8 mouse cellular contexts compared by ENCODE assay signal in genomic region chr2:155073978-155074765, GRCm38 (mm10). TPM values are rescaled to one million over a fixed set of nuclear protein-coding genes. Genes with fewer than 3 reads are reported as not detected.
A peak's percentile ranks its signal among the peaks of the same experiment; 100 is the strongest.
DNase-seq lines count a peak whose midpoint lies in the region; ATAC-seq and TF ChIP-seq lines count a peak whose summit lies in the region.

TSS of gene Ahcy (minus strand) at chr2:155074497.

- peak within 1 kb of the TSS; percentile 45 for H3K4me3 ChIP-seq in C2C12 (ENCODE audit: insufficient read depth, poor library complexity, severe bottlenecking)
- H3K4me3 ChIP-seq in erythroblast, embryonic 14.5 days (replicated peaks), result peak within 1 kb of the TSS; percentile 86
- H3K4me3 ChIP-seq in heart, embryonic 12.5 days, result peak within 1 kb of the TSS; percentile 74
- peak within 1 kb of the TSS; percentile 67 for H3K4me3 ChIP-seq in kidney, postnatal 0 days (replicated peaks; ENCODE audit: low read depth, low read length)
- H3K4me3 ChIP-seq in liver, embryonic 11.5 days (ENCODE audit: low read depth, low read length), result peak within 1 kb of the TSS; percentile 80
- peak within 1 kb of the TSS; percentile 65 for H3K4me3 ChIP-seq in stomach, embryonic 14.5 days (ENCODE audit: low read depth, low read length)

- H3K27ac ChIP-seq in heart, embryonic 12.5 days (ENCODE audit: poor library complexity, severe bottlenecking), result peak within 1 kb of the TSS; percentile 60
- peak within 1 kb of the TSS; percentile 76 for H3K27ac ChIP-seq in kidney, postnatal 0 days
- peak within 1 kb of the TSS; percentile 82 for H3K27ac ChIP-seq in liver, embryonic 11.5 days (ENCODE audit: low read depth, low read length)
- H3K27ac ChIP-seq in stomach, embryonic 14.5 days (ENCODE audit: low read length), result peak within 1 kb of the TSS; percentile 73; the same call in 1 of the 2 replicates

- TF ChIP-seq CTCF in C2C12 (IDR thresholded peaks at IDR 0.05; ENCODE audit: control insufficient read depth, insufficient read depth, insufficient read length), result no peak
- TF ChIP-seq CTCF in brain, embryonic 14.5 days (IDR thresholded peaks at IDR 0.05; ENCODE audit: borderline replicate concordance, extremely low read depth, insufficient read depth, insufficient read length), result no peak
- no peak for TF ChIP-seq CTCF in kidney, postnatal 0 days (IDR thresholded peaks at IDR 0.05; ENCODE audit: low read depth)

- peaks cover 46% of the 10 kb centered on the region for H3K4me1 ChIP-seq in erythroblast, embryonic 14.5 days (ENCODE audit: control insufficient read depth)
- H3K4me1 ChIP-seq in heart, embryonic 12.5 days (replicated peaks), result peaks cover 15% of the 10 kb centered on the region
- peaks cover 11% of the 10 kb centered on the region; the same call in 1 of the 2 replicates for H3K4me1 ChIP-seq in kidney, postnatal 0 days (replicated peaks; ENCODE audit: insufficient read depth, low read length)
- peaks cover 23% of the 10 kb centered on the region for H3K4me1 ChIP-seq in liver, embryonic 11.5 days (replicated peaks; ENCODE audit: control insufficient read depth, insufficient read depth, low read length)
- H3K4me1 ChIP-seq in stomach, embryonic 14.5 days (ENCODE audit: control insufficient read depth, insufficient read depth, low read length), result peaks cover 12% of the 10 kb centered on the region

- no peaks in the 10 kb centered on the region for H3K9me3 ChIP-seq in erythroblast, embryonic 14.5 days (ENCODE audit: control insufficient read depth, low read length)
- no peaks in the 10 kb centered on the region for H3K9me3 ChIP-seq in heart, embryonic 12.5 days (replicated peaks)
- H3K9me3 ChIP-seq in kidney, postnatal 0 days (replicated peaks; ENCODE audit: low read length), result no peaks in the 10 kb centered on the region
- no peaks in the 10 kb centered on the region for H3K9me3 ChIP-seq in liver, embryonic 11.5 days (ENCODE audit: control insufficient read depth, low read length)
- no peaks in the 10 kb centered on the region for H3K9me3 ChIP-seq in stomach, embryonic 14.5 days (ENCODE audit: control insufficient read depth, low read depth, low read length)

- H3K9ac ChIP-seq in heart, embryonic 12.5 days, result peak within 1 kb of the TSS; percentile 88
- H3K9ac ChIP-seq in kidney, postnatal 0 days (ENCODE audit: low read depth, low read length), result peak within 1 kb of the TSS; percentile 65
- peak within 1 kb of the TSS; percentile 94 for H3K9ac ChIP-seq in liver, embryonic 11.5 days (ENCODE audit: low read depth, low read length)
- peak within 1 kb of the TSS; percentile 77 for H3K9ac ChIP-seq in stomach, embryonic 14.5 days (replicated peaks; ENCODE audit: low read depth, low read length)

- H3K79me3 ChIP-seq in C2C12 (ENCODE audit: low read depth), result peaks cover 47% of the 10 kb centered on the region

- H3ac ChIP-seq in C2C12 (ENCODE audit: control insufficient read depth, insufficient read length, low read depth), result peak within 1 kb of the TSS; percentile 82

- under 1% methylated on average over 56 of the region's 56 CpGs for WGBS in heart, embryonic 12.5 days
- WGBS in kidney, postnatal 0 days, result under 1% methylated on average over 56 of the region's 56 CpGs
- WGBS in liver, embryonic 11.5 days, result under 1% methylated on average over 56 of the region's 56 CpGs
- under 1% methylated on average over 56 of the region's 56 CpGs for WGBS in stomach, embryonic 14.5 days

- H3K27me3 ChIP-seq in C2C12 (ENCODE audit: control insufficient read depth, insufficient read depth, insufficient read length), result no peaks in the 10 kb centered on the region
- H3K27me3 ChIP-seq in erythroblast, embryonic 14.5 days (ENCODE audit: control insufficient read depth), result no peaks in the 10 kb centered on the region
- no peaks in the 10 kb centered on the region for H3K27me3 ChIP-seq in heart, embryonic 12.5 days (replicated peaks)
- H3K27me3 ChIP-seq in kidney, postnatal 0 days (ENCODE audit: insufficient read depth, low read length), result no peaks in the 10 kb centered on the region
- H3K27me3 ChIP-seq in liver, embryonic 11.5 days (replicated peaks; ENCODE audit: control insufficient read depth, insufficient read depth, low read length), result no peaks in the 10 kb centered on the region
- H3K27me3 ChIP-seq in stomach, embryonic 14.5 days (ENCODE audit: control insufficient read depth, insufficient read depth, low read length), result no peaks in the 10 kb centered on the region

- peaks cover 48% of the 10 kb centered on the region for H3K79me2 ChIP-seq in C2C12 (ENCODE audit: control insufficient read depth, insufficient read depth)

- peak; percentile 94 for ATAC-seq in heart, embryonic 12.5 days (ENCODE audit: insufficient number of reproducible peaks, low FRiP score)
- peak; percentile 90 for ATAC-seq in kidney, postnatal 0 days (replicated peaks; ENCODE audit: low FRiP score, low read depth)
- peak; percentile 92 for ATAC-seq in liver, embryonic 11.5 days (replicated peaks; ENCODE audit: low FRiP score)
- ATAC-seq in stomach, embryonic 14.5 days (ENCODE audit: insufficient number of reproducible peaks, insufficient read depth, low FRiP score, low read depth), result peak; percentile 90

- peaks cover 14% of the 10 kb centered on the region for H3K36me3 ChIP-seq in C2C12 (ENCODE audit: control insufficient read depth, insufficient read depth)
- H3K36me3 ChIP-seq in erythroblast, embryonic 14.5 days (ENCODE audit: control insufficient read depth), result peaks cover 13% of the 10 kb centered on the region
- no peaks in the 10 kb centered on the region for H3K36me3 ChIP-seq in heart, embryonic 12.5 days
- H3K36me3 ChIP-seq in kidney, postnatal 0 days (ENCODE audit: insufficient read depth, low read length), result no peaks in the 10 kb centered on the region
- H3K36me3 ChIP-seq in liver, embryonic 11.5 days (ENCODE audit: control insufficient read depth, insufficient read depth, low read length), result peaks cover 3% of the 10 kb centered on the region; the same call in 1 of the 2 replicates
- H3K36me3 ChIP-seq in stomach, embryonic 14.5 days (ENCODE audit: control insufficient read depth, insufficient read depth, low read length), result no peaks in the 10 kb centered on the region; the same call in 1 of the 2 replicates

- peak; percentile 96 for DNase-seq in brain, embryonic 14.5 days (ENCODE audit: low read depth)
- DNase-seq in kidney, postnatal 0 days (ENCODE audit: low spot score), result peak; percentile 96
- peak; percentile 96 for DNase-seq in liver, embryonic 11.5 days (ENCODE audit: low spot score)
- DNase-seq in naive thymus-derived CD4-positive, alpha-beta T cell, adult 2 months (ENCODE audit: low read depth), result peak; percentile 92

- TF ChIP-seq POLR2A in brain, embryonic 14.5 days (IDR thresholded peaks at IDR 0.05; ENCODE audit: borderline replicate concordance, extremely low read depth, insufficient read depth, insufficient read length, poor library complexity, severe bottlenecking), result peak; percentile 55; the same call in 1 of the 2 replicates

- H3K4me2 ChIP-seq in heart, embryonic 12.5 days, result peak within 1 kb of the TSS; percentile 83
- peak within 1 kb of the TSS; percentile 85 for H3K4me2 ChIP-seq in kidney, postnatal 0 days (ENCODE audit: low read length)
- H3K4me2 ChIP-seq in liver, embryonic 11.5 days, result peak within 1 kb of the TSS; percentile 67
- peak within 1 kb of the TSS; percentile 71 for H3K4me2 ChIP-seq in stomach, embryonic 14.5 days (replicated peaks; ENCODE audit: low read depth, low read length)

TF ChIP-seq in C2C12, 6 proteins besides CTCF, POLR2A, EP300 and RAD21:
- TF ChIP-seq MAX (IDR thresholded peaks at IDR 0.05), result peak; percentile 18
- TF ChIP-seq FOSL1 (IDR thresholded peaks at IDR 0.05; ENCODE audit: insufficient read depth, low read length, poor library complexity, severe bottlenecking), result no peak

RNA-seq across cellular contexts. Expression of gene Ahcy, which starts in this region (rescaled TPM):
- polyA plus RNA-seq in C2C12 (2012; fragmentation: generic; extraction: Trizol), result 127 TPM
- polyA plus RNA-seq in brain, embryonic 14.5 days (2012; rRNA removed), result 73.0 and 87.3 TPM in 2 replicates
- polyA plus RNA-seq in erythroblast, embryonic 14.5 days (2012), result 0.48 and 0.59 TPM in 2 replicates
- 48.6 and 50.9 TPM in 2 replicates for polyA plus RNA-seq in heart, embryonic 12.5 days (2016; fragmentation: Nextera tagmentation; extraction: Ambion mirVana)
- 47.2 and 52.1 TPM in 2 replicates for polyA plus RNA-seq in kidney, postnatal 0 days (2015; fragmentation: Nextera tagmentation; extraction: Ambion mirVana)
- 107 and 114 TPM in 2 replicates for polyA plus RNA-seq in liver, embryonic 11.5 days (2014; fragmentation: Nextera tagmentation; extraction: Ambion mirVana)
- 71.9 and 78.9 TPM in 2 replicates for polyA plus RNA-seq in stomach, embryonic 14.5 days (2014; fragmentation: Nextera tagmentation; extraction: Ambion mirVana)

Comparison
In these comparisons a context has a peak if more than half of its experiments do, and no peak if none do; other contexts are left out.
1. Peak in every context shown above with its lines: DNase-seq, ATAC-seq, H3K4me3 ChIP-seq and H3K27ac ChIP-seq.
2. RNA of gene Ahcy (polyA plus RNA-seq): 127 TPM in C2C12 (single experiment), 107 to 114 TPM in liver, embryonic 11.5 days, 73.0 to 87.3 TPM in brain, embryonic 14.5 days, 71.9 to 78.9 TPM in stomach, embryonic 14.5 days, 48.6 to 50.9 TPM in heart, embryonic 12.5 days and 47.2 to 52.1 TPM in kidney, postnatal 0 days; 0.48 to 0.59 TPM in erythroblast, embryonic 14.5 days; every median in the first group is over 10 times any median in the second.